Mouse (Mus musculus) adrenal gland, postnatal 25 days (tissue): ENCODE data around the gene Mettl14. TPM values are rescaled to one million over a fixed set of nuclear protein-coding genes. Genes with fewer than 3 reads are reported as not detected.
"Not testable (repeated sequence)": the region's sequence is repeated elsewhere in the genome, so short reads cannot be mapped to it uniquely, and the experiment has no call there.

Experiments used
- DNase-seq: peaks from one replicate; pipeline ENCODE4 v3.0.0; 2021; ENCODE audit warnings: mixed read lengths
- long read RNA-seq: library from polyadenylated mRNA; stranded (forward); transcript quantifications from one replicate; pipeline ENCODE4 v2.0.0, GENCODE M21; 2021
- total RNA-seq: library from RNA; stranded (reverse); gene quantifications from 2 replicates; pipeline ENCODE4 v1.2.3, GENCODE M21; 2021

Gene Mettl14
- 20.6 and 21.4 TPM in 2 replicates for total RNA-seq
- long read RNA-seq, partial matches to known transcripts = 4 of 9 reads
- long read RNA-seq, other reads (novel, unspliced or antisense) = 4 of 9 reads

DNA sequence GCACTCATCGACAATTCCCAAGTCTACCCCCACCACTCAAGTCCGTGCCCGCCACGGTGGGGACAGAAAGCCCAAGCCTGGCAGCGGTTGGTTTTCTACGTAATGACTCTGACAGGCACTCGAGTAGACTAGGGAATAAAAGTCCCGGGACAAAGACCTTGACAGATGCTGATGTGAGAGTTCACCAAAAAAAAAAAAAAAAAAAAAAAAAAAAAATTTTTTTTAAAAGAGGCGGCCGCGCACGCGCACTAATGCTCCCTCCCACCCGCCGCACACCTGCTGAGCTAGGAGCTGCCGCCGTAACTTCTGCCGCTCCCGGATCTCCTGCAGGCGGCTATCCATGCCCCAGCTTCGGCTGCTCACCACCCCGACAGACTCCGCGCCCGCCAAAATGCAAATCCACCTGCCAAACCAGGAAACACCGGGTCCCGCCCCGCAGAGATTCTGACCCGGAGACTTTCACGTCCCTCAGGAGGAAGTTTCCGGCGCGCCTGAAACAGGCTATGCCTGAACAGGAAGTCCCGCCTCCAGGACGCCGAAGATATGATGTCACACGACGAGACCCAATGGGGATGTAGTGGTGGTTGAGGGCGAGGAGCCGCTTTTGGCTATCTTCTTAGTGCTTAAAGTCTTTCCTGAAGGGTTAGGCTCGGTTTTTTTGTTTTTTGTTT is at the start of gene Mettl14:
Gene Mettl14, minus strand, starts transcription at position 623 of the 671 bp plus-strand sequence.
- peak; percentile 95 for DNase-seq

DNA sequence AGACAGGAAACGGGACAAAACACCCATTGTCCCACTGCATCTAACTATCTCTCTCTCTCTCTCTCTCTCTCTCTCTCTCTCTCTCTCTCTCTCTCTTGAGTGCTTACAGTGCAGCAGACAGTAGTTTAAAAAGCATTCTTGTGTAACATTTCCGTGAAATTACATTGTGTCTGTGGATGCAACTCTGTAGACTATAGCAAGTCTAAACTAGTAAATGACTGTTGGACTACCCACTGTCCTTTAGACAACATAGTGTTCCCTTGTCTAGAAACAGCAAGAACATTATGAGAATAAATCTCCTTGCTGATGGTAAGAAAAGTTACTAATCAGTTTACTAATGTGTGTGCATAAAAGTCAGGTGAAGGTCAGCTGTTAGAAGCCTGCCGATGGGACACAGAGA is 47.5 kb upstream of the Mettl14 start:
- no peak for DNase-seq

DNA sequence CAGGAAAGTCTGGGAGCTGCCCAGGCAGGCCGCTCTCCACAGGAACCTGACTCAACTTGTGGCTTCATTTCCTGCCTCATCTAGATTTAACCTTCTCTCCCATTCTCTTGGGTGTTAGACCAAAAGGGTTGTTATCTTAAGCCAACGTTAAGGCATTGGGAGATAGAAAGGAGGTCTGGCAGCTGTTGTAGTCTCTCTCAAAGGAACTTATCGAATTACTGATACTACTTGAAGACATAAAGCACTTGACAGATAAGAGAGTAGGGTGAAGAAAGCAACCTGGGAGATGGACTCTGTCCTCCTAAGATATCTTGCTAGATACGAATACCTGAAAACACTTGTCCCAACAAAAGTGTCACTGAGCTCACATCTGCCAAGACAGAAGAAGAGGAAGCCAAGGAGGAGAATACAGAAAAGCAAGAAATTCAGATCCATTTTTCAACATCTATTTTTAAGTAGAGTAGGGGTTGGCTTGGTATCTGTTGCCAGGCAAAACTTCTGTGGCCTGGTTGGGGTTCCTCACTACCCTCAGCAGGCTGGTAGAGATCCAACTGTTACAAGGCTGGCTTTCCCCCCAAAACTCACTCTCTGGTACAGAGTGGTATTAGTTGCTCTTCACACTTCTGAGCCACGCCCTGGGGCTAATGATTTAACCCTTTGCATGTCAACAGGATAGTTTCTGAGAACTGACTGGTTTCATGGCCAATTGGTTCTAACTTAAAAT is 46.2 kb upstream of the Mettl14 start:
- no peak for DNase-seq

DNA sequence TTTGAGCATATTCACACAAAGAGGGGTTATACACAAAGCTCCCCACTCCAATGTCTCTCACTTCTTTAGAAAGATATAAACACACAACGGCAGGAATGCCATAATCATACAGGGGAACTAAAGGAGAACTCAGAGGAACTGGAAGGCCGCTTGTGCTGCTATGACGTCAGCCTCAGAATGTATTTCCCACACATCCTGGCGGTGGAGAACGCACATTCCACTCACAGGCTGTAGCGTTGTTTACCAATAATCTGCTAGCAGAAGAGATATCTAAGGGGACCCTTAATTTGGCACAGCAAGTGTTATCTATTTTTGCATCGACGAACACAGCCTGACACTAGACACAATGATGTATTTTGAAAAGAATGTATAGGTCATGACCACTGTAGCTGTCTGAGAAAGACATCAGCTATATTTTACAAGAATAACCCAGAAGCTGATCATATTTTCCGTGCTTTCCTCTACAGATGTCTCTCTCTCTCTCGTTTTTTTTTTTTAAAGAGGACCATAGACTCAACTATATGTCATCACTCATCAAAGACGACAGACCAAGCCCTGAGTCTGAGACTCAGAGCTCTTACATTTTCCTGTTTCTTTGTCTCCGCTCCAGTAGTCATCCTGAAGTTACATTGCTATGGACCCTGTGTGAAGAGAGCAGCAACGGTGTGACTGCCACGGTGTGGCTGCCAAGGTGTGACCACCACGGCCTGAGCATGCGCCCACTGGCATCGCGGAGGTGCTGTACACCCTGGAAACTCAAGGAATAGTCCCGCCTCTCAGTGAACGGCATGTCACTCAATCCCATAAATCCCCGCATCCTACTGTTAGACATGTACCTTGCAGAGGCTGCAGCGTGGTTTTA is 43.9 kb upstream of the Mettl14 start:
- no peak for DNase-seq

DNA sequence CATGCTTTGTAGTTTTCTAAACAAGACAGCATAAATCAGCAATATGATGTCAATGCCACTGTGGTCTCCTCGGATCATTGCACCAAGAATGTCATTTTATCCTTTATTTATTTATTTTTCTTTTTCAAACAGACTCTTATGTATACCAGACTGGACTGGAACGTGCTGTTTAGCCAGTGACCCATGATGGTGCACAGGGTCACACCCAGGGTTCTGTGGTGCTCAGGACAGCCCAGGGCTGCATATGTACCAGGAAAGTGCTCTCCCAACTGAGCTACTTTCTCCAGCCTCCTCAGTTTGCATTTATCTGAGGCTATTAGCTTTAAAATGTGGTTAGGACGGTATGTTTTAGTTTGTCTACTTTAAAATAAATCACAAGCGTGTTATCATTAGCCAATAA is 42.1 kb upstream of the Mettl14 start:
- no peak for DNase-seq

DNA sequence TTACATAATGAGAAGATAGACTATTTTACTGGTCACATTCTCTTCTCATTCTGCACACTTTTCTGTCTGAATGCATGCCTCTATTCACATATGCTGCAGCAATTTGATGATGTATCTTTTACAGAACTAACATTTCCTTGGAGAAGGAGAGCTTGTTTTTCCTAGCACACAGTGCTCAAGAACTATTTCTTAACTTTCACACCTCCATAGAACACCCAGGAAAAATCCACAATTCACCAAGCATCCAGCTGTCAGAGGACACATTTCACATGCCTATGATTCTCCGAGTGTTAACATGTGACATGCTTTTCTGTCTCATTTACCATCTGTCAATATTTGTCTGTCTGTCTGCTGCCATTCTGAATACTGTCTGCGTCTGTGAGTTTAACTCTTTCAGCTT is 39.7 kb upstream of the Mettl14 start:
- no peak for DNase-seq

DNA sequence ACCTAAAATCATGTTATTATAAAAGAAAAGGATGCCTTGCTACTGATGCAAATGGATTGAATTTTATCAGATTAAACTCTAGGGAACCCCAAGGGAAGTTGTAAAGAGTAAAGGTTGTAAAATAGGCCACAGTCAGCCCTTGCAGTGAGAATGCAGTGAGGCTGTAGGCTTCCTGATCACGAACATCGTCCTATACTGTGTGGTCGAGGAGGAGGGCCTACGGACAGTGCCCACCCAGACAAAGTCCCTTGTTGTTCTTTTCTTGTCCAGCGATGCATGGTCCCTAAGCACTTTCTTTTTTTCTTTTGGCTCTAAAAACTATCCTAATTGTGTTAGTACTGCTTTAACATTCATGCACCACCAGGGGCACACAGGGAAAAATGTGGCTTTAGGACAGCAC is 27.3 kb upstream of the Mettl14 start:
- DNase-seq = no peak

DNA sequence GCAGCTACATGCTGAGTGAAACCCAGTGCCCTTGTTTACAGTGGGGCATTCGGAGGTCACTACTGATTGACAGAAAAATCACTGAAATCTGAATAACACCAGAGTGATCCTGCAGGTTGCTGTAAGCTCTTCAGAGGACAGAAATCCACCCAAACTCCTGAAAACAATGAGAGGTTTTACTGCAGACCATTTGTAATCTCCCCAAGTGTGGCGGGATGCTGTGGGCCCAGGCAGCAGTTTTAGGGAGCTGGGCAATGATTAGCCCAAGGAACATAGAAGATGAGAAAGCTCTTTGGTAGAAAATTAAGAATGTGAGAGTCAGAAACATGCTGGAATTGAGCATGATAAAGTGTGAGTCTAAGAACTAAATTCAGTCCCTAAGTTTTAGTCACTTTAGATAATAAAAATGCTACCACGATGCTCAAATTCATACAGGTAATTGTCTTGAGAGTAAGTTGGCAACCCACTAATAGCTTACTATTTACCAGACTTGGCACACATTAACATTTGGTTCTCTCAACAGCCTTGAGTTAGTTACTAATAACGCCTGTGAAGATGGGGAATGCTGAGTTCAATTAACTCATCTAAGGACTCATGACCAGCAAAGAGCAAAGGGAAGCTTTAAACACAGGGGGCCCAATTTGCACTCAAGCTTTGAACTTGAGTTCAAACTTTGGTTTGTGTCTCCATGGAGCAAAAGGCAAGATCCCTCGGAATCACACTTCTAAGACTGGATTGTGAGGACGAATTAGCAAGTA is 26.1 kb upstream of the Mettl14 start:
- no peak for DNase-seq

DNA sequence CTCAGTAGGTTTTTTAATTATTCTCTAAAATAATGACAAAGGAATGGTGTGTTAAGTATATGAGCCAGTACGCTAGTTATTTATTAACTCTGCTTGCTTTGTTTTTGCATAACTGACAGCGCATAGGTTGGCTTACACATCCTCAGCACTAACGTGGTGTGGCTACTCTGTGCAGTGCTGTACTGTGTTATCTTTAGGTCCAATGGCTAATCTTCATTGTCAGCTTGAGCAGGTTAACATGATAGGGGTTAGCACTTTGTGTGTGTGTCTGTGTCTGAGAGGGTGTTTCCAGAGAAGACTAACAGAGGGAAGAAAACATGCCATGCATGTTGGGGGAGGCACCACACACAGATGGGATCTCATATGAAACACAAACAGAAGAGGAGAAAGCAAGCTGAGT is 19.0 kb upstream of the Mettl14 start:
- DNase-seq = no peak

DNA sequence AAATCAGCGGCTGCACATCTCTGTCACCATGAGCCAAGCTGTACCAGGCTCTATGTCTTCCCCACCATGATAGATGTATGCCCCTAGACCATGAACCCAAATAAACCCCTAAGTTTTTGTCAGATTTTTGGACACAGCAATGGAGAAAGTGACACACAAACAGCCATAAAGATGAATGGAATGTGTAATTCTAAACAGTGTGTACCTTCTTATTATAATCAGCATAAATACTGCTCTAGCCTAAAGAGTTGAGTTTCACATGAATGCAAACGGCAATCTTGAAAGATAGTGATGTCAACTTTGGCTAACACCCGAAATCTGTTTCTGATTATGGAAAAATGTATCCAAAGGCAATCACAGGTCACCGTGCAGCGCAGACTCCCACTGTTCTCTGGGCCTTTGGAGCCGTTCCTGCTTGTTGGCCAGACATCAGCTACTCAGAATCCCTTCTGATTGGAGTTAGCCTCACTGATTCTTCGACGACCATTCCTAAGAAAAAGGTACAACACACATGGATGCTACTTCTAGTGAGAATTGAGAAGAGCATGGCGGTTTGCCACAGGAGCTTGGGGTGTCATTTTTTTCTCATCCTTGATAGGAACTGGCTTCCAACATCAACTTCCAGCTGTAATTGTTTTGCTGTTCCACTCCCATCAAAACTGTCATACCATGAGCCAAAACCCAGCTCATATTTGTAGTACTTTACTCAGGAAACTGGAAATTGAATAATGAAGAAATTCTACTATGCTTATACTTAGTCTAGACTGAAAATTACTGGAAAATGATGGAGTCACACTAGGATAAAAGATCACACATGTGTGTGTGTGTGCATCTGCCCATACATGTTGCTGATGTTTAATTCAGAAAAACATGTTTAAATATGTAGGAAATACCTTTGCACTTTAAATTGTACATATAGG is 11.9 kb upstream of the Mettl14 start:
- DNase-seq = no peak

DNA sequence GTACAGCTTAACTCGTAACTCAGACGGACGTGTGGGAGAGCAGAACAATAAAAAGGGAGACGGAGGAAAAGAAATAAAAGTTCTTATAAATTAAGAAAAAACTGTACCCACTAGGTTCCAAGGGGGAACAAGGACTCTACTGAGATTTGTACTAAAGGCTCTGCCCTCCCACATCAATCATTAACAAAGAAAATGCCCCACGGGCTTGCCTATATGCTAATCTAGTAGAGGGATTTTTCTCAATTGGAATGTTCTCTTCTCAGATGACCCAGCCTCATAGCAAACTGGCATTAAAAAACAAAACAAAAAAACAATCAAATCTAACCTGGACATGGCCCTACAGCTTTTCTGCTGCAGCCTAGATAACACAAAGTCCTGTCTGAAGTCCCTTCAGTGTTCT is 9.7 kb upstream of the Mettl14 start:
- DNase-seq = no peak

DNA sequence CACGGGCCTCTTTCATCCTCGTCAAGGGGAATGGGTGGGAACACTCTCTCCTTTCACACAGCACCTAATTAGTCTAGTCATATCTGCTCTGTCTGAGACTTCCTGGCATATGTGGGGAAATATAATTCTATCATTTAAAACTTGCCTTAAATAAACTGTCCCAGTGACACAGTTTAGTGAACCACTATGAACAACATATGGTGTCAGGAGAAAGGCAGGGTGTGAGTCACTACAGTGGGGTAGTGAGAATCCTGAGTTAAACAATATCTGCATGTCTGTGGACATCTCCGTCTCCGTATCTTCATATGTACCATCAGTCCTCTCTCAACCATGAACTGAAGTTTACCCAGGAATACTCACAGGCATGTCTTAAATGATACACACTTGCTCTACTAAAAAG is 5.3 kb upstream of the Mettl14 start:
- no peak for DNase-seq

DNA sequence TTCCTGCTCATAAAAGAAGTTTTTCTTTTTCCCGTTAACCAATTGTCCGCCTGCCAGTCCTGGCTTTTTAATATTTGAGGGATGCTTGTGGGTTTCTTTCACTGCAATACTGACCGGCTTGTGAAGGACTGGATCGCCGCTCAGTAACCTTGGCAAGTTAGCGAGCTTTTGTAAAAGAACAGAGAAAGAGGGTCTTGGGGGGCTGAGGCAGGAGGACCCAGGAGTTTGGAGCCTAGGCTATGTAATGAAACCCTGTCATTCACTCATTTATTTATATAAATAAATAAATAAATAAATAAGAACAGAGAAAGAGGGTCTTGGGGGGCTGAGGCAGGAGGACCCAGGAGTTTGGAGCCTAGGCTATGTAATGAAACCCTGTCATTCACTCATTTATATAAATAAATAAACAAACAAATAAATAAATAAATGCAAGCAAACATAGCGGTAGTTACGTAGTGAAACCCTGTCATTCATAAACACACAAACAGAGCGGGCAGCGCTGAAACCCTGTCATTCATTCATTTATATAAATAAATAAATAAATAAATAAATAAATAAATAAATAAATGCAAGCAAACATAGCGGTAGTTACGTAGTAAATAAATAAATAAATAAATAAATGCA is 361 bp upstream of the Mettl14 start:
- not testable (repeated sequence) for DNase-seq

DNA sequence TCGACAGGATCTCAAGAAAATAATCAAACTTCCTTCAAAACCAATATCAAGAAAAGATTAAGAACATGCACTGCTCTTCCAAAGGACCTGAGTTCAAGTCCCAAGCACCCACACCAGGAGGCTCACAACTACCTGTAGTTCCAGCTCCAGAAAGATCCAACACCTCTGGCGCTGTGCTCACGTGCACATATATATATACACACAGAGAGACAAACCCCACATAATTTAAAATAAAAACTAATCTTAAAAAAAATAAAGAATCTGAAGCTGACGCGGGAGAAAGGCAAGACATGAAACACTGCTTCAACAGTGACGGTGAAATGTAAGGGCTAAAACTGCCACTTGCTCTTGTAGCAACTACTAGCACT is 806 bp downstream of the Mettl14 start:
- DNase-seq = no peak

DNA sequence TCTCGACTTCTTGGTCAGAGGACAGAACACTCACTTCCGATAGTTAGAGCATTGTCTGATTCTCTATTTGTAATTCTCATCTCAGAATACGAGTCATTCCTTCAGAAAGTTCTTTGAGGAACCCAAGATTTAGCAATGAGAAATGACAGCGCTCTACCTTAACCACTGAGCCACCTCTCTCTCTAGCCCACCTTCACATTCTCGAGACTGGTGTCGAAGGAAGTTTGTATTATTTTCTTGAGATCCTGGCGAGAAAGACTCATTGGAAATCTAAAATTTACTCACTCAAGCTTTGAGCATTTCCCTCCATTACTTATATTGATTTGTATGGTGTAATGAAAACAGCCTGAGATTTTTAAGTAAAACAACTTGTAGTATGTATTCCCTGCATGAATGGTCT is 1.5 kb downstream of the Mettl14 start:
- no peak for DNase-seq

DNA sequence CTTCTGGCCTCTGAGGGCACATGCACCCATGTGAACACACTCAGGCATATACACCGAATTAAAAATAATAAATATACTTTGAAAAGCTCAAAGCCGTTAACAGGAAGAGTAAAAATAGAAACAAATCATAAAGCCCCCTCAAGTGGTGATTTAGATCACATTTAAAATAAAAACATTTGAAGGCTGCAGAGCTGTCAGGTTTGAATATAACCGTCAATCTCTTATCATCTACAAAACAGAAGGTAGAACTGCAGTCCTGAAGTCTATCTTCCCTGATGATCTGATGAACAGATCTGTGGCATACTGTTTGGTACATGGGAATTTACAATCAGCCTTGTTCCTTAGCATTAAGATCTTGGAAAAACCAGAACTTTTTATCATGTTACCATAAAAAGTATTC is 9.3 kb downstream of the Mettl14 start:
- no peak for DNase-seq

DNA sequence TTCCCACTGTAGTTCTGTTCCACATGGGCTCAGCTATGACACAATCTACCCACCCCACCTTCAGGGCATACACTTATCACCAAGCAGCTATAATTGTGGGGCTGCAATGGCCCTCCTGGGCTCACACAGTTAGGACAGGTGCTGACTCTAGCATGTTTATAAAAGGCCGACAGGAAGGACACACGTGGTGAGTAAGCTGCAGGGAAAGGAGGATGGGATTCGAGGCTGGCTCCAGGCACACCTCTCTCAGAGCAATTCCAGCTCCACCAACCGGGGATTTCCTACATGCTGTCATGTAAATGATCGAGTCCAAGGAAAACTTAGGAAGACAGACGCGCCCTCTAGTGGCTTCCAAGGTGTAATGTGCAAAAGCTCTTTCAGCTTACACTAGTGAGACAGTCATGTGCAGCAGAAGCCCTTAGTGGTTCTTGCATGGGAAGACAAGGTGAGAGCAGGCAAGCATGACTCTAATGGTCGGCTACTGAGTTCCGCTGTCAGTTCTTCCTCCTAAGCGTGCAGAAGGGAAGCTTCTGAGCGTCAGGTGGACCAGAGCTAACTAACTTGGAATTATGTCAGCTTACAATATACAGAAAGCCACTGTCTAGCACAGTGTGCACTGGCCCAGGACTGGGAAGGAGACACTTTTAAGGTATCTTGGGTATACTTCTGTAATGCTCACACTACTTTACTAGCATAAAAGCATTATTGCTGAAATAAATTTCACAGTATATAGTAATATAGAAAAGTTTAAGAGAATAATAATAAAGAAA is 14.0 kb downstream of the Mettl14 start:
- peak; percentile 69 for DNase-seq

DNA sequence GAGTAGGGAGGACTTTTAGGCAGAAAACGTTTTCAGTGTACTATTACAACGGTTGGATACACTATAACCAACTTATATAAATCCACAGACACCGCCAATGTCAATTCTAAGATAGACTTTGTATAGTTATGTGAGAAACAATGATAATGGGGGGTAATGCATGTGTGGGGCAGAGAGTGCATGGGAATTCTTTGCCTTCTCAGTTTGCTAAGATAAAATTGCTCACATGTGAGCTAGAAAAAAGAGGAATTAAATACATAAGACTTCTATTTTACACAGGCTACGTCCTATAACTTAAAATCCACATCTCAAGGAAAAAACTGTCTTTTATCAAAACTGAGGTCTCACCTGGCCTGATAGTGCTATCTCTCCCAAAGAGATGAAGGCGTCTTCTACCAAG is 15.0 kb downstream of the Mettl14 start:
- DNase-seq = no peak

DNA sequence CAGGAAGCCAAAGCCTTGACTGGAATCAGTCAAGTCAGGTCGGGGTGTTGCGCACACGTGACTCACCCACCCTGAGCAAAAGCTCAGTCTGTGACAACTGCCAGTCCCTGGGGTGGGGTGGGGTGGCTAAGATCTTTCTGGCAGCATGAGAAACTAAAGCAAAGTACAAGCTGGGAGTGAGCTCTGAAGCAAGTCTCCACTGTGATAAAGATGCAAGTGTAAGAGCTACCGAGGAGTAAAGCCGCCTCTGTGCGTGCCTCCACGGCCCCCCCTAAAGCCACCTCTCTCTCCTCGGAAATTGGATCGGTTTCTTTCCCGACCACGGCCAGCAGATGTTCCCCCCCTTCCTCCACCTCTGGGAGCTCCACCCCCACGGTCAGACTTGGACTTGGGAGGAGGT is 16.7 kb downstream of the Mettl14 start:
- no peak for DNase-seq

DNA sequence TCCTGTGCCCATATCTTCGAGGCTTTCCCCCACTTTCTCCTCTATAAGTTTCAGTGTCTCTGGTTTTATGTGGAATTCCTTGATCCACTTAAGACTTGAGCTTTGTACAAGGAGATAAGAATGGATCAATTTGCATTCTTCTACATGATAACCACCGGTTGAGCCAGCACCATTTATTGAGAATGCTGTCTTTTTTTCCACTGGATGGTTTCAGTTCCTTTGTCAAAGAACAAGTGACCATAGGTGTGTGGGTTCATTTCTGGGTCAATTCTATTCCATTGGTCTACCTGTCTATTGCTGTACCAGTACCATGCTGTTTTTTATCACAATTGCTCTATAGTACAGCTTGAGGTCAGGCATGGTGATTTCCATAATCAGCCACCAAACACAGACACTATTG is 19.1 kb downstream of the Mettl14 start:
- DNase-seq = not testable (repeated sequence)
